Mouse (Mus musculus) kidney, embryonic 14.5 days (tissue): Measurements from ENCODE around the gene Nme2. TPM values are rescaled to one million over a fixed set of nuclear protein-coding genes. Genes with fewer than 3 reads are reported as not detected.

Experiments
- ATAC-seq: fragments of 200-750 bp; cut with Nextera tagmentation; 2 replicates; pipeline ENCODE4 v1.8.0; 2017; ENCODE audit warnings: moderate number of reproducible peaks, mild to moderate bottlenecking, moderate TSS enrichment, moderate library complexity; ENCODE audit not compliant: low FRiP score, low TSS enrichment
- H3K27ac ChIP-seq: fragments of 300-500 bp; sonication (generic); 2 replicates; pipeline ENCODE4 v1.5.1; 2014; ENCODE audit warnings: low read depth, mild to moderate bottlenecking, low read length, moderate library complexity, mixed read lengths
- H3K27me3 ChIP-seq: fragments of 300-500 bp; sonication (generic); 2 replicates; pipeline ENCODE4 v1.6.1; 2014; ENCODE audit warnings: mild to moderate bottlenecking, low read length; ENCODE audit not compliant: control insufficient read depth, insufficient read depth
- H3K36me3 ChIP-seq: fragments of 300-500 bp; sonication (generic); 2 replicates; pipeline ENCODE4 v1.6.1; 2014; ENCODE audit warnings: low read length, mixed read lengths; ENCODE audit not compliant: control insufficient read depth, insufficient read depth
- H3K4me1 ChIP-seq: fragments of 300-500 bp; sonication (generic); 2 replicates; pipeline ENCODE4 v1.6.1; 2014; ENCODE audit warnings: low read length, mixed read lengths; ENCODE audit not compliant: control insufficient read depth, insufficient read depth
- H3K4me2 ChIP-seq: fragments of 300-500 bp; sonication (generic); replicated peaks from 2 replicates; pipeline ENCODE4 v1.6.1; 2014; ENCODE audit warnings: low read depth, mild to moderate bottlenecking, low read length
- H3K4me3 ChIP-seq: fragments of 300-500 bp; sonication (generic); 2 replicates; pipeline ENCODE4 v1.5.1; 2014; ENCODE audit warnings: mild to moderate bottlenecking, low read length
- H3K9ac ChIP-seq: fragments of 300-500 bp; sonication (generic); 2 replicates; pipeline ENCODE4 v1.6.1; 2014; ENCODE audit warnings: low read depth, mild to moderate bottlenecking, low read length, moderate library complexity
- H3K9me3 ChIP-seq: fragments of 300-500 bp; sonication (generic); 2 replicates; pipeline ENCODE4 v1.6.1; 2016; ENCODE audit warnings: low read length; ENCODE audit not compliant: control insufficient read depth
- WGBS: fragments of 180-500 bp; shearing (Covaris S2); extraction: QIAGEN DNeasy Blood & Tissue Kit; methylation state at CpG from one replicate; pipeline ENCODE4 v1.1.7; 2014; 5-methylcytosine and 5-hydroxymethylcytosine counted together
- polyA plus RNA-seq: library from polyadenylated mRNA; unstranded; fragments of >200 nt; fragmentation: Nextera tagmentation; extraction: Ambion mirVana; gene quantifications from 2 replicates; pipeline ENCODE4 v1.2.1, GENCODE M21; 2014

Nme2 gene
- polyA plus RNA-seq, 1 experiment from 2014 or later: 271 TPM

GRCm38 (mm10) chr11:93955256-93956150, 556 bp downstream of the Nme2 start:
- Histone ChIP-seq H3K27ac (peak overlapping the region; percentile 90), H3K4me2 (peak overlapping the region; percentile 89), H3K4me1 (peaks cover 27% of the 10 kb centered on the region; the same call in 1 of the 2 replicates), H3K36me3 (peaks cover 53% of the 10 kb centered on the region), H3K4me3 (peak overlapping the region; percentile 75), H3K9ac (peak overlapping the region; percentile 81), H3K9me3 (no peaks in the 10 kb centered on the region), H3K27me3 (no peaks in the 10 kb centered on the region)
- under 1% methylated on average over 64 of the region's 67 CpGs for WGBS
- peak; percentile 96 for ATAC-seq

GRCm38 (mm10) chr11:93954738-93955255, 1.3 kb downstream of the Nme2 start:
- H3K4me1 ChIP-seq: peaks cover 27% of the 10 kb centered on the region; the same call in 1 of the 2 replicates
- peak overlapping the region; percentile 90 for H3K27ac ChIP-seq
- WGBS: 49% methylated on average over 13 of the region's 13 CpGs
- H3K4me2 ChIP-seq: peak overlapping the region; percentile 89
- H3K4me3 ChIP-seq: peak overlapping the region; percentile 75
- ATAC-seq: no peak
- H3K27me3 ChIP-seq: no peaks in the 10 kb centered on the region
- H3K36me3 ChIP-seq: peaks cover 53% of the 10 kb centered on the region
- peak overlapping the region; percentile 81 for H3K9ac ChIP-seq
- H3K9me3 ChIP-seq: no peaks in the 10 kb centered on the region

- no peaks in the 10 kb centered on the region for H3K27me3 ChIP-seq
- peak overlapping the region; percentile 2; the same call in 1 of the 2 replicates for H3K27ac ChIP-seq
- H3K4me3 ChIP-seq: no peak overlapping the region; the same call in 1 of the 2 replicates
- H3K4me1 ChIP-seq: peaks cover 27% of the 10 kb centered on the region; the same call in 1 of the 2 replicates
- no peaks in the 10 kb centered on the region for H3K9me3 ChIP-seq
- H3K4me2 ChIP-seq: peak overlapping the region; percentile 22
- ATAC-seq: no peak
- H3K9ac ChIP-seq: no peak overlapping the region
- 24% methylated on average over 5 of the region's 5 CpGs for WGBS
- H3K36me3 ChIP-seq: peaks cover 50% of the 10 kb centered on the region
Observed at GRCm38 (mm10) chr11:93952376-93952775, 3.7 kb downstream of the Nme2 start.

DNA sequence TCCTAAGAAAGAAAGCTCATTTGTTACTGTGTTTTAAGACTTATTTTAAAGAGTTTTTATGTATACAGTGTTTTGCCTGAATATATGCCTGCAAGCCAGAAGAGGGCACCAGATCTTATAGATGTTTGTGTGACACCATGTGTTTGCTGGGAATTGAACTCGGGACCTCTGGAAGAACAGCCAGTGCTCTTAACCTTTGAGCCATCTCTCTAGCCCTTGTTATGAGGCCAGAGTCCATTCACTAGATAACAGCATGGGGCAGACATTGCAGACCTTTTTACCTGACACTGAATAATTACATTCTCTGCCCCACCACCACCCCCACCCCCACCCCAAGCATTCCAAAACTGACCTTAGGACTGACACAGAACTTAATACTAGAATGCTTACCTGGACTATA, 6.0 kb downstream of the Nme2 start:
- ATAC-seq: no peak
- Histone ChIP-seq H3K4me2 (no peak overlapping the region), H3K4me1 (peaks cover 20% of the 10 kb centered on the region; the same call in 1 of the 2 replicates), H3K27me3 (no peaks in the 10 kb centered on the region), H3K36me3 (peaks cover 53% of the 10 kb centered on the region), H3K4me3 (no peak overlapping the region), H3K9ac (no peak overlapping the region), H3K27ac (no peak overlapping the region), H3K9me3 (no peaks in the 10 kb centered on the region)
- WGBS: 96% methylated on average over 1 of the region's 1 CpGs

GRCm38 (mm10) chr11:93948887-93949567, 7.0 kb downstream of the Nme2 start:
- Histone ChIP-seq H3K9me3 (no peaks in the 10 kb centered on the region), H3K4me2 (no peak overlapping the region), H3K9ac (no peak overlapping the region), H3K36me3 (peaks cover 52% of the 10 kb centered on the region), H3K4me1 (peaks cover 19% of the 10 kb centered on the region; the same call in 1 of the 2 replicates), H3K4me3 (no peak overlapping the region), H3K27ac (no peak overlapping the region), H3K27me3 (no peaks in the 10 kb centered on the region)
- ATAC-seq: no peak
- 89% methylated on average over 9 of the region's 9 CpGs for WGBS

DNA sequence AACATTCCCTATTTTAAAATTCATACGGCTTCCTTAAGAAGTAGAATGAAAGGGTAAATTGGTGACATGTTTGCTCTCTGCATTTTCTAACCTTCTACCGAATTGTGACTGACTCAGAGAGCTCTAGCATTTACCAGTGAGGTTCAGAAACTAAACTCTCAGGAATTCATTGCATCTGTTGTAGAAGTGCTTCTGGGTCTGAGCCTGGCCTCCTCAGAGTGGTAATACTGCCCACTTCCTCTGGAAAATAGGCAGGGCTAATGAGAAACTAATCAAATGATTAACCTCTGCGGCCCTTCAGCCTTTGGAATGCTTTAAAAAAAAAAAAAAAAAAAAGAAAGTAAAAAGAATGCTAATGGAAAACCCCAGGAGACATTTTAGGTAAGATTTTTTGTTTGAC, 11.1 kb downstream of the Nme2 start:
- ATAC-seq: no peak
- no peak overlapping the region for H3K4me2 ChIP-seq
- WGBS: 61% methylated on average over 3 of the region's 3 CpGs
- H3K4me3 ChIP-seq: no peak overlapping the region
- H3K27me3 ChIP-seq: no peaks in the 10 kb centered on the region
- H3K36me3 ChIP-seq: peaks cover 27% of the 10 kb centered on the region
- H3K27ac ChIP-seq: no peak overlapping the region
- H3K4me1 ChIP-seq: 0 out of 2 replicates have a peak, but pooled peaks cover 2% of the 10 kb centered on the region
- no peaks in the 10 kb centered on the region for H3K9me3 ChIP-seq
- H3K9ac ChIP-seq: no peak overlapping the region

DNA sequence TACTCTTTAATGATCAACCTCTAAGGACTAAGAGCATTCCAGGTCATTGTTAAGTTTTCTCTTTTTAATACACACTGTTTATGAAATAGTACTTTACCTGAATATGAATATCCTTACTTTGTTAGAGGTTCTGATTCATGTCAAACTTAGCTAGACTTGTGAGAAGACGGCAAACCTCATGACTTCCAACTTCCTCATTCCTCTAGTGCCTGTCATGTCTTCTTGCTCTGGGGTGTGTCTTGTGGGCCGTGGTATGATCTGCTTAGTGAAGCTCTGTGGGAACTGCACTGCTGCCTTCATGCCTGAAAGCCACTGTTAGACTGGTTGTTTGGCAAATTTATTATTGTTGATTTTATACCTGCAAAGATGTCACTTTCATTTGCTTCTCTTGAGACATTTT, 15.2 kb downstream of the Nme2 start:
- ATAC-seq: no peak
- no peaks in the 10 kb centered on the region for H3K27me3 ChIP-seq
- no peaks in the 10 kb centered on the region for H3K9me3 ChIP-seq
- H3K27ac ChIP-seq: no peak overlapping the region
- 84% methylated on average over 2 of the region's 2 CpGs for WGBS
- peaks cover 35% of the 10 kb centered on the region for H3K36me3 ChIP-seq
- no peak overlapping the region for H3K4me2 ChIP-seq
- H3K4me1 ChIP-seq: 0 out of 2 replicates have a peak, but pooled peaks cover 2% of the 10 kb centered on the region
- H3K9ac ChIP-seq: no peak overlapping the region
- no peak overlapping the region for H3K4me3 ChIP-seq

GRCm38 (mm10) chr11:93929106-93929505, 27.0 kb downstream of the Nme2 start:
- Histone ChIP-seq H3K27ac (no peak overlapping the region), H3K4me1 (no peaks in the 10 kb centered on the region), H3K27me3 (no peaks in the 10 kb centered on the region), H3K9me3 (no peaks in the 10 kb centered on the region), H3K4me2 (no peak overlapping the region), H3K9ac (no peak overlapping the region), H3K4me3 (no peak overlapping the region), H3K36me3 (peaks cover 68% of the 10 kb centered on the region)
- no peak for ATAC-seq
